Mouse (Mus musculus): ENCODE measurements around the gene Gm20388.

DNA sequence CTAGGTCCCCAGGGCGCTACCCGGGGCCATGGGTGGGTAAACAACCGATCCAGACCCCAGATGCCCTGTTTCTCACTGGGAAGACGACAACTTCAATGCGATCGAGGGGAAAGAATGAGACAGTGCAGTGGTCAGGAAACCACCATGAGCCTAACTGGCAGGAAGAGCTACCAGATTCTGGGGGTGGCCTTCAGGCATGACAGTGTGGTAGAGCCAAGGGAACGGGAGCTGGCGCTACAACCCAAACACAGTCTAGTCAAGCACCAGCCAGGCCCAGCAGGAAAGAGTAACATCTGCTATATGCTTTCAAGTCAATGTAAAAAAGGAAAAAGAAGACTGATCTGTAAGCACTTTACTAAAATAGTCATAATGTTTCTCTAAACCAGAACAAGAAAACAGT, 1725.5 kb downstream of the Gm20388 start:
- no peak for TF ChIP-seq CTCF (IDR thresholded peaks at IDR 0.05; ENCODE audit: borderline replicate concordance, insufficient read depth, low read depth, low read length)
- no peak for TF ChIP-seq POLR2A (IDR thresholded peaks at IDR 0.05; ENCODE audit: borderline replicate concordance, insufficient read depth, low read length)
